Mouse (Mus musculus) spleen, adult 2 months (tissue): ENCODE measurements around the gene Olfr538.

Experiments
- CTCF ChIP-seq: fragments of 200-500 bp; IDR thresholded peaks from 2 replicates; pipeline ENCODE4 v1.5.1; 2011; ENCODE audit warnings: mild to moderate bottlenecking, inconsistent platforms; ENCODE audit not compliant: insufficient read depth, insufficient read length, insufficient replicate concordance; ENCODE audit errors: extremely low read depth
- POLR2A ChIP-seq: fragments of 200-500 bp; IDR thresholded peaks from 2 replicates; pipeline ENCODE4 v1.6.1; 2011; ENCODE audit warnings: low read depth, low read length, inconsistent platforms

GRCm38 (mm10) chr7:140539746-140540145 is 27.9 kb upstream of the Olfr538 start:
- TF ChIP-seq CTCF (no peak), POLR2A (no peak)
